ENCODE assay signal across 13 mouse cellular contexts in genomic region chr4:45713837-45714508, GRCm38 (mm10).
DNase-seq lines count a peak whose midpoint lies in the region; ATAC-seq and TF ChIP-seq lines count a peak whose summit lies in the region.
"Had no signal": no experiment of that assay in that cellular context is flagged by ENCODE, and none has a peak within 500 bp of the region (broad histone marks: within the 10 kb centered on the region; RNA-seq: fewer than 3 reads in every experiment).

No protein-coding gene starts in this region.

- H3K27me3 ChIP-seq in hindbrain, embryonic 10.5 days (ENCODE audit: insufficient read depth, poor library complexity, severe bottlenecking) = peaks cover 15% of the 10 kb centered on the region; the same call in 1 of the 2 replicates
- no peaks in the 10 kb centered on the region for H3K27me3 ChIP-seq in midbrain, embryonic 13.5 days
- H3K27me3 ChIP-seq in kidney, embryonic 15.5 days = peaks cover 8% of the 10 kb centered on the region; the same call in 1 of the 2 replicates

- ATAC-seq in midbrain, embryonic 13.5 days = peak; percentile 95
- no peak for ATAC-seq in kidney, embryonic 15.5 days (replicated peaks; ENCODE audit: low FRiP score)
- ATAC-seq: CD4-positive, CD25-positive, alpha-beta regulatory T cell, adult 4 months; inflammation-experienced regulatory T-cells, adult 6 months had no signal

- 15% methylated on average over 10 of the region's 10 CpGs for WGBS in hindbrain, embryonic 10.5 days
- WGBS in midbrain, embryonic 13.5 days = 11% methylated on average over 10 of the region's 10 CpGs
- 10% methylated on average over 10 of the region's 10 CpGs for WGBS in kidney, embryonic 15.5 days

- peak; percentile 77 for DNase-seq in testis, postnatal 14 days (ENCODE audit: low spot score)
- DNase-seq in testis, postnatal 10 days (ENCODE audit: low spot score) = no peak
- DNase-seq in hindbrain, embryonic 10.5 days (ENCODE audit: low spot score) = no peak
- no peak for DNase-seq in left cerebral cortex, adult 2 months (ENCODE audit: extremely low spot score in 1 of 2, low spot score in 2 of 2)
- no peak for DNase-seq in cerebellum, adult 18-20 months
- DNase-seq: adrenal gland, postnatal 10 days; cerebellum, adult 9-10 months; lung, postnatal 36 days had no signal

- H3K4me2 ChIP-seq in midbrain, embryonic 13.5 days (replicated peaks) = no peak overlapping the region
- no peak overlapping the region for H3K4me2 ChIP-seq in kidney, embryonic 15.5 days

- TF ChIP-seq CTCF in left cerebral cortex, adult 2 months (IDR thresholded peaks at IDR 0.05) = no peak

- H3K36me3 ChIP-seq in hindbrain, embryonic 10.5 days = no peaks in the 10 kb centered on the region
- no peaks in the 10 kb centered on the region for H3K36me3 ChIP-seq in midbrain, embryonic 13.5 days
- no peaks in the 10 kb centered on the region for H3K36me3 ChIP-seq in kidney, embryonic 15.5 days
- H3K36me3 ChIP-seq: heart, embryonic 10.5 days had no signal

- intact Hi-C loops in left cerebral cortex, adult 2 months (cut with DNase I) = no loop called here

- H3K9me3 ChIP-seq in hindbrain, embryonic 10.5 days = no peaks in the 10 kb centered on the region
- no peaks in the 10 kb centered on the region for H3K9me3 ChIP-seq in midbrain, embryonic 13.5 days
- no peaks in the 10 kb centered on the region for H3K9me3 ChIP-seq in kidney, embryonic 15.5 days (replicated peaks)
- H3K9me3 ChIP-seq: heart, embryonic 10.5 days had no signal

- H3K4me1 ChIP-seq in hindbrain, embryonic 10.5 days (replicated peaks) = peaks cover 14% of the 10 kb centered on the region
- H3K4me1 ChIP-seq in midbrain, embryonic 13.5 days (replicated peaks) = peaks cover 17% of the 10 kb centered on the region
- H3K4me1 ChIP-seq in kidney, embryonic 15.5 days = peaks cover 10% of the 10 kb centered on the region; the same call in 1 of the 2 replicates

- H3K27ac ChIP-seq in hindbrain, embryonic 10.5 days = peak overlapping the region; percentile 1; the same call in 1 of the 2 replicates
- 0 out of 2 replicates have a peak overlapping the region, but pooled peaks have one; percentile 32 for H3K27ac ChIP-seq in midbrain, embryonic 13.5 days
- no peak overlapping the region for H3K27ac ChIP-seq in kidney, embryonic 15.5 days
- no peak overlapping the region for H3K27ac ChIP-seq in left cerebral cortex, adult 2 months
- H3K27ac ChIP-seq: heart, embryonic 10.5 days had no signal

- no peak overlapping the region for H3K9ac ChIP-seq in midbrain, embryonic 13.5 days (replicated peaks)
- H3K9ac ChIP-seq in kidney, embryonic 15.5 days = no peak overlapping the region

- H3K4me3 ChIP-seq in hindbrain, embryonic 10.5 days = no peak overlapping the region
- no peak overlapping the region for H3K4me3 ChIP-seq in midbrain, embryonic 13.5 days (replicated peaks)
- H3K4me3 ChIP-seq in kidney, embryonic 15.5 days (replicated peaks) = no peak overlapping the region
- no peak overlapping the region for H3K4me3 ChIP-seq in left cerebral cortex, adult 2 months
- H3K4me3 ChIP-seq: heart, embryonic 10.5 days had no signal

Comparison
In these comparisons a context has a peak if more than half of its experiments do, and no peak if none do; other contexts are left out.
1. H3K27ac ChIP-seq: peak in hindbrain, embryonic 10.5 days (single experiment) and midbrain, embryonic 13.5 days (single experiment); none in kidney, embryonic 15.5 days (single experiment) and left cerebral cortex, adult 2 months (single experiment).